Mouse (Mus musculus): ENCODE data around the gene Jdp2. TPM values are rescaled to one million over a fixed set of nuclear protein-coding genes. Genes with fewer than 3 reads are reported as not detected.

Jdp2 gene
- polyA plus RNA-seq, 1 experiment from 2014 or later: 0.62 TPM

- Histone ChIP-seq H3K36me3 (ENCODE audit: control insufficient read depth, insufficient read depth, low read length) (peaks cover 3% of the 10 kb centered on the region; the same call in 1 of the 2 replicates), H3K27me3 (ENCODE audit: control insufficient read depth, insufficient read depth, low read length) (no peaks in the 10 kb centered on the region), H3K9ac (ENCODE audit: low read depth, low read length) (no peak overlapping the region), H3K27ac (ENCODE audit: low read depth, low read length) (no peak overlapping the region), H3K4me2 (no peak overlapping the region), H3K4me1 (ENCODE audit: control insufficient read depth, insufficient read depth, low read length) (peaks cover 11% of the 10 kb centered on the region), H3K4me3 (ENCODE audit: low read depth, low read length) (no peak overlapping the region), H3K9me3 (replicated peaks; ENCODE audit: control insufficient read depth, low read length) (no peaks in the 10 kb centered on the region)
- WGBS (ENCODE audit: insufficient replicate concordance): 72% methylated on average over 9 of the region's 9 CpGs
- no peak for ATAC-seq (replicated peaks; ENCODE audit: insufficient number of reproducible peaks, low FRiP score, low TSS enrichment)
Measured at GRCm38 (mm10) chr12:85637932-85638331, 39.1 kb downstream of the Jdp2 start.

- 73% methylated on average over 20 of the region's 20 CpGs for WGBS (ENCODE audit: insufficient replicate concordance)
- H3K27ac ChIP-seq (ENCODE audit: low read depth, low read length): no peak overlapping the region
- H3K4me2 ChIP-seq: no peak overlapping the region
- H3K36me3 ChIP-seq (ENCODE audit: control insufficient read depth, insufficient read depth, low read length): peaks cover 3% of the 10 kb centered on the region; the same call in 1 of the 2 replicates
- H3K9ac ChIP-seq (ENCODE audit: low read depth, low read length): no peak overlapping the region
- ATAC-seq (replicated peaks; ENCODE audit: insufficient number of reproducible peaks, low FRiP score, low TSS enrichment): no peak; the same call in 1 of the 2 replicates
- H3K4me1 ChIP-seq (ENCODE audit: control insufficient read depth, insufficient read depth, low read length): peaks cover 11% of the 10 kb centered on the region
- no peaks in the 10 kb centered on the region for H3K9me3 ChIP-seq (replicated peaks; ENCODE audit: control insufficient read depth, low read length)
- no peak overlapping the region for H3K4me3 ChIP-seq (ENCODE audit: low read depth, low read length)
- H3K27me3 ChIP-seq (ENCODE audit: control insufficient read depth, insufficient read depth, low read length): no peaks in the 10 kb centered on the region
Measured at GRCm38 (mm10) chr12:85638541-85639325, 39.9 kb downstream of the Jdp2 start.

GRCm38 (mm10) chr12:85639326-85640008 lies 40.6 kb downstream of the Jdp2 start:
- Histone ChIP-seq H3K27ac (ENCODE audit: low read depth, low read length) (no peak overlapping the region), H3K27me3 (ENCODE audit: control insufficient read depth, insufficient read depth, low read length) (no peaks in the 10 kb centered on the region), H3K9ac (ENCODE audit: low read depth, low read length) (no peak overlapping the region), H3K9me3 (replicated peaks; ENCODE audit: control insufficient read depth, low read length) (no peaks in the 10 kb centered on the region), H3K4me3 (ENCODE audit: low read depth, low read length) (no peak overlapping the region), H3K4me1 (ENCODE audit: control insufficient read depth, insufficient read depth, low read length) (peaks cover 11% of the 10 kb centered on the region), H3K4me2 (no peak overlapping the region), H3K36me3 (ENCODE audit: control insufficient read depth, insufficient read depth, low read length) (peaks cover 3% of the 10 kb centered on the region; the same call in 1 of the 2 replicates)
- no peak for ATAC-seq (replicated peaks; ENCODE audit: insufficient number of reproducible peaks, low FRiP score, low TSS enrichment)
- WGBS (ENCODE audit: insufficient replicate concordance): 83% methylated on average over 12 of the region's 12 CpGs

- WGBS (ENCODE audit: insufficient replicate concordance): 47% methylated on average over 10 of the region's 10 CpGs
- H3K4me3 ChIP-seq (ENCODE audit: low read depth, low read length): no peak overlapping the region
- ATAC-seq (replicated peaks; ENCODE audit: insufficient number of reproducible peaks, low FRiP score, low TSS enrichment): no peak
- peaks cover 11% of the 10 kb centered on the region for H3K4me1 ChIP-seq (ENCODE audit: control insufficient read depth, insufficient read depth, low read length)
- H3K9ac ChIP-seq (ENCODE audit: low read depth, low read length): no peak overlapping the region
- H3K4me2 ChIP-seq: no peak overlapping the region
- H3K27ac ChIP-seq (ENCODE audit: low read depth, low read length): peak overlapping the region; percentile 38; the same call in 1 of the 2 replicates
- no peaks in the 10 kb centered on the region for H3K27me3 ChIP-seq (ENCODE audit: control insufficient read depth, insufficient read depth, low read length)
- no peaks in the 10 kb centered on the region for H3K9me3 ChIP-seq (replicated peaks; ENCODE audit: control insufficient read depth, low read length)
- peaks cover 3% of the 10 kb centered on the region; the same call in 1 of the 2 replicates for H3K36me3 ChIP-seq (ENCODE audit: control insufficient read depth, insufficient read depth, low read length)
Measured at GRCm38 (mm10) chr12:85640852-85641563, 42.2 kb downstream of the Jdp2 start.

- Histone ChIP-seq H3K4me3 (ENCODE audit: low read depth, low read length) (no peak overlapping the region), H3K9ac (ENCODE audit: low read depth, low read length) (no peak overlapping the region), H3K27ac (ENCODE audit: low read depth, low read length) (peak overlapping the region; percentile 38; the same call in 1 of the 2 replicates), H3K4me2 (no peak overlapping the region), H3K27me3 (ENCODE audit: control insufficient read depth, insufficient read depth, low read length) (no peaks in the 10 kb centered on the region), H3K36me3 (ENCODE audit: control insufficient read depth, insufficient read depth, low read length) (peaks cover 3% of the 10 kb centered on the region; the same call in 1 of the 2 replicates), H3K4me1 (ENCODE audit: control insufficient read depth, insufficient read depth, low read length) (peaks cover 11% of the 10 kb centered on the region), H3K9me3 (replicated peaks; ENCODE audit: control insufficient read depth, low read length) (no peaks in the 10 kb centered on the region)
- WGBS (ENCODE audit: insufficient replicate concordance): 36% methylated on average over 4 of the region's 4 CpGs
- no peak for ATAC-seq (replicated peaks; ENCODE audit: insufficient number of reproducible peaks, low FRiP score, low TSS enrichment)
Measured at GRCm38 (mm10) chr12:85641564-85641931, 42.7 kb downstream of the Jdp2 start.

GRCm38 (mm10) chr12:85643735-85644134 lies 44.9 kb downstream of the Jdp2 start:
- no peak for ATAC-seq (replicated peaks; ENCODE audit: insufficient number of reproducible peaks, low FRiP score, low TSS enrichment)
- no peak overlapping the region for H3K27ac ChIP-seq (ENCODE audit: low read depth, low read length)

GRCm38 (mm10) chr12:85645664-85646063 lies 46.8 kb downstream of the Jdp2 start:
- Histone ChIP-seq H3K9me3 (replicated peaks; ENCODE audit: control insufficient read depth, low read length) (no peaks in the 10 kb centered on the region), H3K27ac (ENCODE audit: low read depth, low read length) (no peak overlapping the region), H3K4me3 (ENCODE audit: low read depth, low read length) (no peak overlapping the region), H3K9ac (ENCODE audit: low read depth, low read length) (no peak overlapping the region), H3K4me2 (no peak overlapping the region), H3K27me3 (ENCODE audit: control insufficient read depth, insufficient read depth, low read length) (no peaks in the 10 kb centered on the region), H3K36me3 (ENCODE audit: control insufficient read depth, insufficient read depth, low read length) (no peaks in the 10 kb centered on the region), H3K4me1 (ENCODE audit: control insufficient read depth, insufficient read depth, low read length) (peaks cover 11% of the 10 kb centered on the region)
- no peak for ATAC-seq (replicated peaks; ENCODE audit: insufficient number of reproducible peaks, low FRiP score, low TSS enrichment)
- WGBS (ENCODE audit: insufficient replicate concordance): 87% methylated on average over 4 of the region's 4 CpGs

More at GRCm38 (mm10) chr12:85643735-85644134, 44.9 kb downstream of the Jdp2 start:
- Histone ChIP-seq H3K36me3 (ENCODE audit: control insufficient read depth, insufficient read depth, low read length) (peaks cover 3% of the 10 kb centered on the region; the same call in 1 of the 2 replicates), H3K27me3 (ENCODE audit: control insufficient read depth, insufficient read depth, low read length) (no peaks in the 10 kb centered on the region), H3K4me2 (no peak overlapping the region), H3K9ac (ENCODE audit: low read depth, low read length) (no peak overlapping the region), H3K4me3 (ENCODE audit: low read depth, low read length) (no peak overlapping the region), H3K4me1 (ENCODE audit: control insufficient read depth, insufficient read depth, low read length) (peaks cover 11% of the 10 kb centered on the region), H3K9me3 (replicated peaks; ENCODE audit: control insufficient read depth, low read length) (no peaks in the 10 kb centered on the region)
- 67% methylated on average over 5 of the region's 5 CpGs for WGBS (ENCODE audit: insufficient replicate concordance)

GRCm38 (mm10) chr12:85647346-85647745 lies 48.5 kb downstream of the Jdp2 start:
- ATAC-seq (replicated peaks; ENCODE audit: insufficient number of reproducible peaks, low FRiP score, low TSS enrichment): no peak
- H3K4me2 ChIP-seq: no peak overlapping the region

More at GRCm38 (mm10) chr12:85647346-85647745, 48.5 kb downstream of the Jdp2 start:
- H3K4me3 ChIP-seq (ENCODE audit: low read depth, low read length): no peak overlapping the region
- H3K4me1 ChIP-seq (ENCODE audit: control insufficient read depth, insufficient read depth, low read length): no peaks in the 10 kb centered on the region
- H3K36me3 ChIP-seq (ENCODE audit: control insufficient read depth, insufficient read depth, low read length): no peaks in the 10 kb centered on the region
- H3K9ac ChIP-seq (ENCODE audit: low read depth, low read length): no peak overlapping the region
- WGBS (ENCODE audit: insufficient replicate concordance): 47% methylated on average over 10 of the region's 10 CpGs
- H3K9me3 ChIP-seq (replicated peaks; ENCODE audit: control insufficient read depth, low read length): no peaks in the 10 kb centered on the region
- no peak overlapping the region for H3K27ac ChIP-seq (ENCODE audit: low read depth, low read length)
- H3K27me3 ChIP-seq (ENCODE audit: control insufficient read depth, insufficient read depth, low read length): no peaks in the 10 kb centered on the region

Measured in heart, embryonic 11.5 days (tissue).